Mouse (Mus musculus): Measurements from ENCODE around the gene Coq9. TPM values are rescaled to one million over a fixed set of nuclear protein-coding genes. Genes with fewer than 3 reads are reported as not detected.

Gene Coq9
- 54.9 and 56.0 TPM in 2 replicates for polyA plus RNA-seq (2014; fragmentation: Nextera tagmentation; extraction: Ambion mirVana)

- no peaks in the 10 kb centered on the region for H3K9me3 ChIP-seq (ENCODE audit: control insufficient read depth, low read length)
- peaks cover 5% of the 10 kb centered on the region; the same call in 1 of the 2 replicates for H3K36me3 ChIP-seq (ENCODE audit: control insufficient read depth, insufficient read depth, low read length)
- WGBS = under 1% methylated on average over 82 of the region's 82 CpGs
- H3K4me3 ChIP-seq (replicated peaks; ENCODE audit: low read depth, low read length) = peak within 1 kb of the TSS; percentile 88
- H3K4me1 ChIP-seq (ENCODE audit: control insufficient read depth, insufficient read depth, low read length) = peaks cover 15% of the 10 kb centered on the region
- H3K4me2 ChIP-seq (ENCODE audit: low read length) = peak within 1 kb of the TSS; percentile 91
- peak within 1 kb of the TSS; percentile 93 for H3K27ac ChIP-seq (replicated peaks; ENCODE audit: low read depth, low read length)
- DNase-seq (peak; percentile 99), ATAC-seq (ENCODE audit: low FRiP score, low TSS enrichment) (peak; percentile 98)
- no peaks in the 10 kb centered on the region for H3K27me3 ChIP-seq (ENCODE audit: control insufficient read depth, insufficient read depth, low read length)
- peak within 1 kb of the TSS; percentile 93 for H3K9ac ChIP-seq (replicated peaks; ENCODE audit: low read length)
Measured at GRCm38 (mm10) chr8:94837662-94838574, at the start of gene Coq9, which contains the start of gene Ciapin1. Gene Coq9 (plus strand): TSS chr8:94838321. Gene Ciapin1 (minus strand): TSS chr8:94838358.

GRCm38 (mm10) chr8:94789256-94789955, 48.7 kb upstream of the Coq9 start:
- ATAC-seq (ENCODE audit: low FRiP score, low TSS enrichment) = no peak
- Histone ChIP-seq H3K36me3 (ENCODE audit: control insufficient read depth, insufficient read depth, low read length) (no peaks in the 10 kb centered on the region), H3K9ac (replicated peaks; ENCODE audit: low read length) (no peak overlapping the region), H3K9me3 (ENCODE audit: control insufficient read depth, low read length) (no peaks in the 10 kb centered on the region), H3K4me3 (replicated peaks; ENCODE audit: low read depth, low read length) (no peak overlapping the region), H3K27me3 (ENCODE audit: control insufficient read depth, insufficient read depth, low read length) (no peaks in the 10 kb centered on the region), H3K4me1 (ENCODE audit: control insufficient read depth, insufficient read depth, low read length) (0 out of 2 replicates have a peak, but pooled peaks cover 11% of the 10 kb centered on the region), H3K27ac (replicated peaks; ENCODE audit: low read depth, low read length) (no peak overlapping the region), H3K4me2 (ENCODE audit: low read length) (no peak overlapping the region)
- WGBS = 33% methylated on average over 10 of the region's 10 CpGs
- no peak for DNase-seq

DNA sequence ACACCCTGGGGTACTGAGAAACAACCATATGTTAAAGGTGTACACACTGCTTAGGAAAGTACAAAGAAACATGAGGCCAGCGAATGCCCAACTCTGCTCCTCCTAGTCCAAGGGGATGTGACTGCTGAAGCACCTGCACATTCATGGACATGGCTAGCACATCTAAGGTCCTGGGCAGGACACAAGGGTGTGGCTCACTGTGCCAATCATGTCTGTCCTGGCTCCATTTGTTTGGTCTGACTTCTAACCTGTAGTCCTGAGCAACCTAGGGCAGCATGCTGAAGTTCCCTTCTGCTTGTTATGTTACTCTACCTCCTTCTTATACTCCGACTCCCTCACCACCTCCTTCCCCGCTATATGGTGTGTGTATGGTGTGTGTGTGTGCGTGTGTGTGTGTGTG, 43.8 kb upstream of the Coq9 start:
- H3K9ac ChIP-seq (replicated peaks; ENCODE audit: low read length) = no peak overlapping the region
- H3K4me2 ChIP-seq (ENCODE audit: low read length) = no peak overlapping the region
- H3K4me1 ChIP-seq (ENCODE audit: control insufficient read depth, insufficient read depth, low read length) = 0 out of 2 replicates have a peak, but pooled peaks cover 7% of the 10 kb centered on the region
- H3K4me3 ChIP-seq (replicated peaks; ENCODE audit: low read depth, low read length) = no peak overlapping the region
- ATAC-seq (ENCODE audit: low FRiP score, low TSS enrichment) = no peak
- no peaks in the 10 kb centered on the region for H3K9me3 ChIP-seq (ENCODE audit: control insufficient read depth, low read length)
- H3K27ac ChIP-seq (replicated peaks; ENCODE audit: low read depth, low read length) = no peak overlapping the region
- no peaks in the 10 kb centered on the region for H3K36me3 ChIP-seq (ENCODE audit: control insufficient read depth, insufficient read depth, low read length)
- no peaks in the 10 kb centered on the region for H3K27me3 ChIP-seq (ENCODE audit: control insufficient read depth, insufficient read depth, low read length)
- DNase-seq = no peak
- WGBS = 91% methylated on average over 4 of the region's 4 CpGs

DNA sequence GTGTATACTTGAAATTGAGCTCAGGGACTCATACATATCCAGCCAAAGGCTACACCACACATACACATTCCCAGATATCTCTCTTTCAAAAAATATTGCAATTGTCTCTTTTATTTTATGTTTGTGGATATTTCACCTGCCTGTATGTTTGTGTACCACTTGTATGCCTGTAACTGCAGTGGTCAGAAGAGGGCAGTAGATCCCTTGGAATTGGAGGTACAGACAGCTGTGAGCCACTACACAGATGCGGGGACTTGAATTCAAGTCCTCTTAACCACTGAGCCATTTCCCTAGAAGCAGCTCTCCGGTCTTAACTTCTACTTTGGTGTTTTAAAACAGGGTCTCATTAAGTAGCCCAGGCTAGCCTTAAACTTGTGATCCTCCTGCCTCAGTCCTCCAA, 43.3 kb upstream of the Coq9 start:
- H3K36me3 ChIP-seq (ENCODE audit: control insufficient read depth, insufficient read depth, low read length) = no peaks in the 10 kb centered on the region
- no peak for DNase-seq
- H3K27me3 ChIP-seq (ENCODE audit: control insufficient read depth, insufficient read depth, low read length) = no peaks in the 10 kb centered on the region
- H3K9me3 ChIP-seq (ENCODE audit: control insufficient read depth, low read length) = no peaks in the 10 kb centered on the region
- no peak overlapping the region for H3K4me3 ChIP-seq (replicated peaks; ENCODE audit: low read depth, low read length)
- 97% methylated on average over 2 of the region's 2 CpGs for WGBS
- ATAC-seq (ENCODE audit: low FRiP score, low TSS enrichment) = no peak
- no peak overlapping the region for H3K9ac ChIP-seq (replicated peaks; ENCODE audit: low read length)
- no peak overlapping the region for H3K4me2 ChIP-seq (ENCODE audit: low read length)
- H3K27ac ChIP-seq (replicated peaks; ENCODE audit: low read depth, low read length) = no peak overlapping the region
- 0 out of 2 replicates have a peak, but pooled peaks cover 3% of the 10 kb centered on the region for H3K4me1 ChIP-seq (ENCODE audit: control insufficient read depth, insufficient read depth, low read length)

DNA sequence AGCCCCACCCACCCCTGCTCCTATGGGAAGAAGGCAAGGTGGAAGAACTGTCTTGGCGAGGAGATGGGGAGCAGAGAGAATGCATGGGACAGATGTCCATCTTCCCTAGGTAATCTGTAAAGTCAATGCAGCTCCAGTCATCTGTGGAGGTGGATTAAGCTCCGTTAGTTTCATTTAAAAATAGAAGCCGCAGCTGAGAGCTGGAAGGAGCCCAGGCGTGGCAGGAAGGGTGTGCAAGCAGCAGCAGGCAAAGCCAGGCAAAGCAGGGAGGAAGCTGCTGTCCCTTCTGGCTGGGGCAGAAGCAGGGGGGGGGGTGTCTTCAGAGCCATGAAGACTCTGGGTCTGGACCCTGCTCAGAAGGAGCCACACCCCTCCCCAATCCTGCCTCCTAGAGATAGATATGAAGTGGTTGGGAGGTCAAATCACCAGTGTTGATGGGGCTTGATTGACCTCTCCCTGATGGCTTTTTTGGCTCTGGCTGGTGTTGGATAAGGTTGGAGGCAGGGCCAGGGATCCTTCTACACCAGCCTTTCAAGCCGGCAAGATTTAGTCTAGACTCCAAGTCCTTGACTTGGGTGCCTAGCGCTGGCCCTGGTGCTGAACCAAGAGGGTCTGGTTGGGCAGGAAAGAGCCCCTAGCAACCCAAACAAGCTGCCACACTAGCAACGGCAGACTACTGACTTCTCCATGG, 37.7 kb upstream of the Coq9 start:
- no peaks in the 10 kb centered on the region for H3K36me3 ChIP-seq (ENCODE audit: control insufficient read depth, insufficient read depth, low read length)
- no peaks in the 10 kb centered on the region for H3K9me3 ChIP-seq (ENCODE audit: control insufficient read depth, low read length)
- no peak for DNase-seq
- H3K4me1 ChIP-seq (ENCODE audit: control insufficient read depth, insufficient read depth, low read length) = no peaks in the 10 kb centered on the region; the same call in 1 of the 2 replicates
- no peak overlapping the region for H3K27ac ChIP-seq (replicated peaks; ENCODE audit: low read depth, low read length)
- H3K4me3 ChIP-seq (replicated peaks; ENCODE audit: low read depth, low read length) = no peak overlapping the region
- H3K4me2 ChIP-seq (ENCODE audit: low read length) = no peak overlapping the region
- H3K9ac ChIP-seq (replicated peaks; ENCODE audit: low read length) = no peak overlapping the region
- WGBS = 60% methylated on average over 7 of the region's 7 CpGs
- ATAC-seq (ENCODE audit: low FRiP score, low TSS enrichment) = no peak
- H3K27me3 ChIP-seq (ENCODE audit: control insufficient read depth, insufficient read depth, low read length) = no peaks in the 10 kb centered on the region

- no peaks in the 10 kb centered on the region; the same call in 1 of the 2 replicates for H3K4me1 ChIP-seq (ENCODE audit: control insufficient read depth, insufficient read depth, low read length)
- no peak overlapping the region for H3K4me2 ChIP-seq (ENCODE audit: low read length)
- no peaks in the 10 kb centered on the region for H3K36me3 ChIP-seq (ENCODE audit: control insufficient read depth, insufficient read depth, low read length)
- H3K27ac ChIP-seq (replicated peaks; ENCODE audit: low read depth, low read length) = no peak overlapping the region
- ATAC-seq (ENCODE audit: low FRiP score, low TSS enrichment) (no peak), DNase-seq (no peak)
- H3K4me3 ChIP-seq (replicated peaks; ENCODE audit: low read depth, low read length) = no peak overlapping the region
- H3K9me3 ChIP-seq (ENCODE audit: control insufficient read depth, low read length) = no peaks in the 10 kb centered on the region
- H3K9ac ChIP-seq (replicated peaks; ENCODE audit: low read length) = no peak overlapping the region
- WGBS = 40% methylated on average over 14 of the region's 14 CpGs
- no peaks in the 10 kb centered on the region for H3K27me3 ChIP-seq (ENCODE audit: control insufficient read depth, insufficient read depth, low read length)
Measured at GRCm38 (mm10) chr8:94801293-94802095, 36.6 kb upstream of the Coq9 start.

DNA sequence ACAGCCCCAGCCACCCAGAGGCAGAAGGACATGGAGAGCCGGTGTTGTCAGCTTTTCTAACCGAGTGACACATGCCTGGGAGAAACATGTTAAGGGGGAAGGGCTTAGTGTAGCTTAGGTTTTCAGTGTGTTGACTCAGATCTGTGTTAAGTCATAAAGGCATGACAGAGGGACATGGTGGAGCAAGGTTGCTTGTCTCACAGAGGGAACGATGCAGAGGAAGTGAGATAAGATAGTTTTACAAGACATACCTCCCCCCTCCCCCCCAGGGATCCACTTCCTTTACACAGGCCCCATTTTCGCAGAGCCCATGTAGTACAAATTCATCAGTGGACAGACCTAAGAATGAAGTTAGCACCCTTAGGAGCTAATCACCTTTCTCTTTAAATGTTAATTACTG, 35.7 kb upstream of the Coq9 start:
- H3K9ac ChIP-seq (replicated peaks; ENCODE audit: low read length) = no peak overlapping the region
- ATAC-seq (ENCODE audit: low FRiP score, low TSS enrichment) = no peak
- no peak overlapping the region for H3K27ac ChIP-seq (replicated peaks; ENCODE audit: low read depth, low read length)
- 85% methylated on average over 4 of the region's 4 CpGs for WGBS
- H3K27me3 ChIP-seq (ENCODE audit: control insufficient read depth, insufficient read depth, low read length) = no peaks in the 10 kb centered on the region
- H3K4me3 ChIP-seq (replicated peaks; ENCODE audit: low read depth, low read length) = no peak overlapping the region
- H3K4me2 ChIP-seq (ENCODE audit: low read length) = no peak overlapping the region
- H3K4me1 ChIP-seq (ENCODE audit: control insufficient read depth, insufficient read depth, low read length) = no peaks in the 10 kb centered on the region; the same call in 1 of the 2 replicates
- DNase-seq = no peak
- no peaks in the 10 kb centered on the region for H3K36me3 ChIP-seq (ENCODE audit: control insufficient read depth, insufficient read depth, low read length)
- H3K9me3 ChIP-seq (ENCODE audit: control insufficient read depth, low read length) = no peaks in the 10 kb centered on the region

GRCm38 (mm10) chr8:94803551-94803950, 34.6 kb upstream of the Coq9 start:
- no peak overlapping the region for H3K4me2 ChIP-seq (ENCODE audit: low read length)
- no peaks in the 10 kb centered on the region for H3K9me3 ChIP-seq (ENCODE audit: control insufficient read depth, low read length)
- no peaks in the 10 kb centered on the region for H3K36me3 ChIP-seq (ENCODE audit: control insufficient read depth, insufficient read depth, low read length)
- ATAC-seq (ENCODE audit: low FRiP score, low TSS enrichment) (no peak), DNase-seq (no peak)
- no peak overlapping the region for H3K27ac ChIP-seq (replicated peaks; ENCODE audit: low read depth, low read length)
- H3K9ac ChIP-seq (replicated peaks; ENCODE audit: low read length) = no peak overlapping the region
- no peaks in the 10 kb centered on the region; the same call in 1 of the 2 replicates for H3K4me1 ChIP-seq (ENCODE audit: control insufficient read depth, insufficient read depth, low read length)
- H3K4me3 ChIP-seq (replicated peaks; ENCODE audit: low read depth, low read length) = no peak overlapping the region
- 72% methylated on average over 6 of the region's 6 CpGs for WGBS
- H3K27me3 ChIP-seq (ENCODE audit: control insufficient read depth, insufficient read depth, low read length) = no peaks in the 10 kb centered on the region
